Mouse (Mus musculus) bone marrow, adult 2 months (tissue): ENCODE measurements at regions not wholly inside any gene's neighbourhood (a gene's known extent, or its start where the extent isn't known, plus 50 kb on each side); places are given as distances from the start of the nearest gene placed in this dataset.

ENCODE experiments used
- CTCF ChIP-seq: fragments of 200-500 bp; IDR thresholded peaks from 2 replicates; pipeline ENCODE4 v1.5.1; 2011; ENCODE audit warnings: low read length, control low read depth; ENCODE audit not compliant: control insufficient read depth, insufficient read depth
- POLR2A ChIP-seq: fragments of 200-500 bp; IDR thresholded peaks from 2 replicates; pipeline ENCODE4 v1.6.1; 2011; ENCODE audit warnings: low read depth, mild to moderate bottlenecking, control low read depth, low read length, borderline replicate concordance; ENCODE audit not compliant: control insufficient read depth

GRCm38 (mm10) chr12:26937836-26938235 lies 404.5 kb downstream of the Sox11 start:
- TF ChIP-seq POLR2A, result no peak
- TF ChIP-seq CTCF, result no peak
